Mouse (Mus musculus) adipose tissue, adult 10 weeks (tissue): ENCODE measurements around the gene Slc28a1. TPM values are rescaled to one million over a fixed set of nuclear protein-coding genes. Genes with fewer than 3 reads are reported as not detected.

ENCODE experiments used
- polyA plus RNA-seq: library from polyadenylated mRNA; stranded (reverse); fragments of 350-450 nt; fragmentation: Illumina TruSeq; extraction: RNeasy Lipid Tissue Mini Kit (QIAGEN cat#74804); gene quantifications from one replicate; pipeline ENCODE4 v1.2.3, GENCODE M21; 2014; ENCODE audit warnings: low read depth, low replicate concordance

Slc28a1 gene
- polyA plus RNA-seq: not detected

GRCm38 (mm10) chr7:81114555-81114954 is at the start of gene Slc28a1:
Slc28a1 (plus strand) TSS chr7:81114799.

GRCm38 (mm10) chr7:81213347-81214152 is 99.0 kb downstream of the Slc28a1 start, which contains the start of gene Pde8a:
Pde8a (plus strand) TSS chr7:81213596.

Other genes with a start within 250 kb of the Slc28a1 start
- 15.5 TPM for gene Wdr73, start 213.5 kb upstream of the Slc28a1 start, polyA plus RNA-seq
- 16.1 TPM for gene Nmb, start 209.7 kb upstream of the Slc28a1 start, polyA plus RNA-seq
- gene Sec11a, start 167.0 kb upstream of the Slc28a1 start, polyA plus RNA-seq: 80.7 TPM
- gene Zfp592, start 121.1 kb upstream of the Slc28a1 start, polyA plus RNA-seq: 17.6 TPM
- gene Alpk3, start 57.2 kb upstream of the Slc28a1 start, polyA plus RNA-seq: 0.27 TPM
- gene Pde8a, start 98.8 kb downstream of the Slc28a1 start, polyA plus RNA-seq: 19.0 TPM
- 1,708 TPM for gene Rps17, start 230.5 kb downstream of the Slc28a1 start, polyA plus RNA-seq